Mouse (Mus musculus): ENCODE measurements around the gene Fndc5. TPM values are rescaled to one million over a fixed set of nuclear protein-coding genes. Genes with fewer than 3 reads are reported as not detected.

Fndc5 gene
- 1.8 TPM for polyA plus RNA-seq (2015; fragmentation: Illumina TruSeq; extraction: RNeasy Lipid Tissue Mini Kit (QIAGEN cat#74804); ENCODE audit: insufficient read depth, low replicate concordance)

GRCm38 (mm10) chr4:129136579-129137391, at the start of gene Fndc5:
Fndc5 (plus strand) TSS chr4:129136999.

GRCm38 (mm10) chr4:129105356-129105755, 31.4 kb upstream of the Fndc5 start, which contains the start of gene Tmem54:
Tmem54 (plus strand) TSS chr4:129105548.

GRCm38 (mm10) chr4:129121569-129122086, 15.2 kb upstream of the Fndc5 start, which contains the start of gene Hpca:
Hpca (minus strand) TSS chr4:129122036.

GRCm38 (mm10) chr4:129189542-129190519, 53.0 kb downstream of the Fndc5 start, which contains the start of the genes S100pbp and Yars:
S100pbp (minus strand) TSS chr4:129189727.
Yars (plus strand) TSS chr4:129189760.

Other genes starting within 250 kb of the Fndc5 start
- 1.6 TPM for gene Azin2, start 174.6 kb upstream of the Fndc5 start, polyA plus RNA-seq (2015; fragmentation: Illumina TruSeq; extraction: RNeasy Lipid Tissue Mini Kit (QIAGEN cat#74804); ENCODE audit: insufficient read depth, low replicate concordance)
- 71.9 TPM for gene Ak2, start 145.0 kb upstream of the Fndc5 start, polyA plus RNA-seq (2015; fragmentation: Illumina TruSeq; extraction: RNeasy Lipid Tissue Mini Kit (QIAGEN cat#74804); ENCODE audit: insufficient read depth, low replicate concordance)
- 77.8 TPM for gene Rnf19b, start 78.7 kb upstream of the Fndc5 start, polyA plus RNA-seq (2015; fragmentation: Illumina TruSeq; extraction: RNeasy Lipid Tissue Mini Kit (QIAGEN cat#74804); ENCODE audit: insufficient read depth, low replicate concordance)
- gene Tmem54, start 31.5 kb upstream of the Fndc5 start, polyA plus RNA-seq (2015; fragmentation: Illumina TruSeq; extraction: RNeasy Lipid Tissue Mini Kit (QIAGEN cat#74804); ENCODE audit: insufficient read depth, low replicate concordance) = not detected
- gene Hpca, start 15.0 kb upstream of the Fndc5 start, polyA plus RNA-seq (2015; fragmentation: Illumina TruSeq; extraction: RNeasy Lipid Tissue Mini Kit (QIAGEN cat#74804); ENCODE audit: insufficient read depth, low replicate concordance) = not detected
- gene S100pbp, start 52.7 kb downstream of the Fndc5 start, polyA plus RNA-seq (2015; fragmentation: Illumina TruSeq; extraction: RNeasy Lipid Tissue Mini Kit (QIAGEN cat#74804); ENCODE audit: insufficient read depth, low replicate concordance) = 74.0 TPM
- gene Yars, start 52.8 kb downstream of the Fndc5 start, polyA plus RNA-seq (2015; fragmentation: Illumina TruSeq; extraction: RNeasy Lipid Tissue Mini Kit (QIAGEN cat#74804); ENCODE audit: insufficient read depth, low replicate concordance) = 28.6 TPM
- 0.61 TPM for gene C77080, start 124.4 kb downstream of the Fndc5 start, polyA plus RNA-seq (2015; fragmentation: Illumina TruSeq; extraction: RNeasy Lipid Tissue Mini Kit (QIAGEN cat#74804); ENCODE audit: insufficient read depth, low replicate concordance)
- 1.9 TPM for gene Sync, start 150.6 kb downstream of the Fndc5 start, polyA plus RNA-seq (2015; fragmentation: Illumina TruSeq; extraction: RNeasy Lipid Tissue Mini Kit (QIAGEN cat#74804); ENCODE audit: insufficient read depth, low replicate concordance)
- gene Rbbp4, start 198.4 kb downstream of the Fndc5 start, polyA plus RNA-seq (2015; fragmentation: Illumina TruSeq; extraction: RNeasy Lipid Tissue Mini Kit (QIAGEN cat#74804); ENCODE audit: insufficient read depth, low replicate concordance) = 154 TPM
- 119 TPM for gene Zbtb8os, start 198.7 kb downstream of the Fndc5 start, polyA plus RNA-seq (2015; fragmentation: Illumina TruSeq; extraction: RNeasy Lipid Tissue Mini Kit (QIAGEN cat#74804); ENCODE audit: insufficient read depth, low replicate concordance)
- 4.8 TPM for gene Zbtb8a, start 241.1 kb downstream of the Fndc5 start, polyA plus RNA-seq (2015; fragmentation: Illumina TruSeq; extraction: RNeasy Lipid Tissue Mini Kit (QIAGEN cat#74804); ENCODE audit: insufficient read depth, low replicate concordance)

All from spleen, adult 10 weeks (tissue).